Mouse (Mus musculus): ENCODE measurements around the gene Sik1.

GRCm38 (mm10) chr17:31876775-31877174 is 21.2 kb upstream of the Sik1 start:
- TF ChIP-seq MAFK (IDR thresholded peaks at IDR 0.05; ENCODE audit: insufficient read depth, low read depth, low read length), result no peak
- no peak for TF ChIP-seq CHD2 (IDR thresholded peaks at IDR 0.05; ENCODE audit: low read depth, low read length)
- TF ChIP-seq HCFC1 (IDR thresholded peaks at IDR 0.05; ENCODE audit: borderline replicate concordance, insufficient read depth, low read length), result no peak
- TF ChIP-seq ZC3H11A (IDR thresholded peaks at IDR 0.05; ENCODE audit: borderline replicate concordance, low read depth, low read length), result no peak
- TF ChIP-seq ZNF384 (IDR thresholded peaks at IDR 0.05; ENCODE audit: low read depth, low read length), result no peak

All from ES-E14 (cell line).